Mouse (Mus musculus): Measurements from ENCODE around the gene Dpyd. TPM values are rescaled to one million over a fixed set of nuclear protein-coding genes. Genes with fewer than 3 reads are reported as not detected.

Dpyd gene
- polyA plus RNA-seq, 1 experiment: not detected

GRCm38 (mm10) chr3:119464073-119464472, 902.1 kb downstream of the Dpyd start:
- TF ChIP-seq FLI1 (IDR thresholded peaks at IDR 0.05; ENCODE audit: low read length) (no peak), GATA1 (IDR thresholded peaks at IDR 0.05; ENCODE audit: borderline replicate concordance, low read length) (no peak)
- no peaks in the 10 kb centered on the region for H3K27me3 ChIP-seq (replicated peaks)

GRCm38 (mm10) chr3:119464479-119464878, 902.5 kb downstream of the Dpyd start:
- TF ChIP-seq FLI1 (IDR thresholded peaks at IDR 0.05; ENCODE audit: low read length) (no peak), GATA1 (IDR thresholded peaks at IDR 0.05; ENCODE audit: borderline replicate concordance, low read length) (no peak)
- Histone ChIP-seq H3K27me3 (replicated peaks) (no peaks in the 10 kb centered on the region), H3K4me3 (replicated peaks) (no peak overlapping the region), H3K4me1 (no peaks in the 10 kb centered on the region), H3K36me3 (replicated peaks; ENCODE audit: low read length) (no peaks in the 10 kb centered on the region), H3K9me3 (no peaks in the 10 kb centered on the region)

More at GRCm38 (mm10) chr3:119464073-119464472, 902.1 kb downstream of the Dpyd start:
- no peaks in the 10 kb centered on the region for H3K36me3 ChIP-seq (replicated peaks; ENCODE audit: low read length)
- no peaks in the 10 kb centered on the region for H3K4me1 ChIP-seq
- no peaks in the 10 kb centered on the region for H3K9me3 ChIP-seq
- no peak overlapping the region for H3K4me3 ChIP-seq (replicated peaks)

GRCm38 (mm10) chr3:119467723-119468122, 905.8 kb downstream of the Dpyd start:
- Histone ChIP-seq H3K4me1 (no peaks in the 10 kb centered on the region), H3K4me3 (replicated peaks) (no peak overlapping the region), H3K27me3 (replicated peaks) (no peaks in the 10 kb centered on the region), H3K36me3 (replicated peaks; ENCODE audit: low read length) (no peaks in the 10 kb centered on the region), H3K9me3 (no peaks in the 10 kb centered on the region)
- no peak for TF ChIP-seq GATA1 (IDR thresholded peaks at IDR 0.05; ENCODE audit: borderline replicate concordance, low read length)
- no peak for TF ChIP-seq FLI1 (IDR thresholded peaks at IDR 0.05; ENCODE audit: low read length)

Measured in megakaryocyte, embryonic 14.5 days (primary cell).